Mouse (Mus musculus): Measurements from ENCODE around the gene Ube2a. TPM values are rescaled to one million over a fixed set of nuclear protein-coding genes. Genes with fewer than 3 reads are reported as not detected.

Gene Ube2a
- polyA plus RNA-seq, 1 experiment from 2014 or later = 114 TPM

GRCm38 (mm10) chrX:36906539-36906938 lies 32.8 kb downstream of the Ube2a start:
- Histone ChIP-seq H3K4me2 (replicated peaks) (no peak overlapping the region), H3K4me3 (no peak overlapping the region), H3K36me3 (no peaks in the 10 kb centered on the region), H3K4me1 (no peaks in the 10 kb centered on the region), H3K9ac (no peak overlapping the region), H3K27me3 (replicated peaks) (no peaks in the 10 kb centered on the region), H3K27ac (no peak overlapping the region), H3K9me3 (0 out of 2 replicates have a peak, but pooled peaks cover 2% of the 10 kb centered on the region)
- ATAC-seq (ENCODE audit: low FRiP score, low read depth) = no peak
- 42% methylated on average over 5 of the region's 5 CpGs for WGBS

GRCm38 (mm10) chrX:36911343-36911742 lies 37.6 kb downstream of the Ube2a start:
- Histone ChIP-seq H3K27ac (no peak overlapping the region), H3K4me2 (replicated peaks) (no peak overlapping the region), H3K9ac (no peak overlapping the region), H3K4me3 (no peak overlapping the region), H3K36me3 (no peaks in the 10 kb centered on the region), H3K9me3 (no peaks in the 10 kb centered on the region), H3K4me1 (no peaks in the 10 kb centered on the region), H3K27me3 (replicated peaks) (no peaks in the 10 kb centered on the region)
- 44% methylated on average over 12 of the region's 12 CpGs for WGBS
- no peak for ATAC-seq (ENCODE audit: low FRiP score, low read depth)

- Histone ChIP-seq H3K36me3 (0 out of 2 replicates have a peak, but pooled peaks cover 6% of the 10 kb centered on the region), H3K4me3 (no peak overlapping the region), H3K4me1 (no peaks in the 10 kb centered on the region), H3K27me3 (replicated peaks) (no peaks in the 10 kb centered on the region), H3K27ac (no peak overlapping the region), H3K9me3 (no peaks in the 10 kb centered on the region), H3K9ac (no peak overlapping the region), H3K4me2 (replicated peaks) (no peak overlapping the region)
- ATAC-seq (ENCODE audit: low FRiP score, low read depth) = no peak
- 87% methylated on average over 1 of the region's 1 CpGs for WGBS
Observed at GRCm38 (mm10) chrX:36917749-36918148, 44.0 kb downstream of the Ube2a start.

GRCm38 (mm10) chrX:36921346-36921745 lies 47.6 kb downstream of the Ube2a start:
- Histone ChIP-seq H3K36me3 (0 out of 2 replicates have a peak, but pooled peaks cover 6% of the 10 kb centered on the region), H3K27me3 (replicated peaks) (no peaks in the 10 kb centered on the region), H3K27ac (no peak overlapping the region), H3K9me3 (no peaks in the 10 kb centered on the region), H3K4me1 (no peaks in the 10 kb centered on the region), H3K9ac (no peak overlapping the region), H3K4me2 (replicated peaks) (no peak overlapping the region), H3K4me3 (no peak overlapping the region)
- ATAC-seq (ENCODE audit: low FRiP score, low read depth) = no peak
- 87% methylated on average over 4 of the region's 4 CpGs for WGBS

GRCm38 (mm10) chrX:36928791-36929190 lies 55.1 kb downstream of the Ube2a start:
- WGBS = 84% methylated on average over 4 of the region's 4 CpGs
- Histone ChIP-seq H3K4me1 (no peaks in the 10 kb centered on the region), H3K27me3 (replicated peaks) (no peaks in the 10 kb centered on the region), H3K9me3 (no peaks in the 10 kb centered on the region), H3K4me2 (replicated peaks) (no peak overlapping the region), H3K9ac (no peak overlapping the region), H3K4me3 (no peak overlapping the region), H3K27ac (no peak overlapping the region), H3K36me3 (no peaks in the 10 kb centered on the region)
- no peak for ATAC-seq (ENCODE audit: low FRiP score, low read depth)

GRCm38 (mm10) chrX:36929694-36930093 lies 56.0 kb downstream of the Ube2a start:
- no peak overlapping the region for H3K4me3 ChIP-seq
- ATAC-seq (ENCODE audit: low FRiP score, low read depth) = no peak

GRCm38 (mm10) chrX:36930574-36930973 lies 56.9 kb downstream of the Ube2a start:
- Histone ChIP-seq H3K27me3 (replicated peaks) (no peaks in the 10 kb centered on the region), H3K4me2 (replicated peaks) (no peak overlapping the region), H3K27ac (no peak overlapping the region), H3K4me3 (no peak overlapping the region), H3K9me3 (no peaks in the 10 kb centered on the region), H3K9ac (no peak overlapping the region), H3K4me1 (no peaks in the 10 kb centered on the region), H3K36me3 (no peaks in the 10 kb centered on the region)
- 36% methylated on average over 1 of the region's 1 CpGs for WGBS
- ATAC-seq (ENCODE audit: low FRiP score, low read depth) = no peak

More at GRCm38 (mm10) chrX:36929694-36930093, 56.0 kb downstream of the Ube2a start:
- no peaks in the 10 kb centered on the region for H3K9me3 ChIP-seq
- H3K27ac ChIP-seq = no peak overlapping the region
- no peak overlapping the region for H3K9ac ChIP-seq
- H3K27me3 ChIP-seq (replicated peaks) = no peaks in the 10 kb centered on the region
- H3K4me2 ChIP-seq (replicated peaks) = no peak overlapping the region
- H3K4me1 ChIP-seq = no peaks in the 10 kb centered on the region
- no peaks in the 10 kb centered on the region for H3K36me3 ChIP-seq
- 63% methylated on average over 4 of the region's 4 CpGs for WGBS

Other genes starting within 250 kb of the Ube2a start
- gene Akap17b, start 228.5 kb upstream of the Ube2a start, polyA plus RNA-seq (2016; fragmentation: Nextera tagmentation; extraction: Ambion mirVana) = 4.0 and 4.2 TPM in 2 replicates
- 0.72 and 1.4 TPM in 2 replicates for gene Slc25a43, start 130.2 kb upstream of the Ube2a start, polyA plus RNA-seq (2016; fragmentation: Nextera tagmentation; extraction: Ambion mirVana)
- 613 and 624 TPM in 2 replicates for gene Slc25a5, start 78.2 kb upstream of the Ube2a start, polyA plus RNA-seq (2016; fragmentation: Nextera tagmentation; extraction: Ambion mirVana)
- gene C330007P06Rik, start 211 bp downstream of the Ube2a start, polyA plus RNA-seq (2016; fragmentation: Nextera tagmentation; extraction: Ambion mirVana) = 30.0 and 30.7 TPM in 2 replicates
- gene Nkrf, start 29.0 kb downstream of the Ube2a start, polyA plus RNA-seq (2016; fragmentation: Nextera tagmentation; extraction: Ambion mirVana) = 9.6 and 9.9 TPM in 2 replicates
- 63.8 and 65.5 TPM in 2 replicates for gene Sept6, start 117.9 kb downstream of the Ube2a start, polyA plus RNA-seq (2016; fragmentation: Nextera tagmentation; extraction: Ambion mirVana)
- gene Sowahd, start 174.9 kb downstream of the Ube2a start, polyA plus RNA-seq (2016; fragmentation: Nextera tagmentation; extraction: Ambion mirVana) = not detected in 2 replicates
- 392 and 417 TPM in 2 replicates for gene Rpl39, start 211.5 kb downstream of the Ube2a start, polyA plus RNA-seq (2016; fragmentation: Nextera tagmentation; extraction: Ambion mirVana)
- 24.5 and 24.7 TPM in 2 replicates for gene Upf3b, start 236.4 kb downstream of the Ube2a start, polyA plus RNA-seq (2016; fragmentation: Nextera tagmentation; extraction: Ambion mirVana)